Mouse (Mus musculus) heart, postnatal 0 days (tissue): ENCODE results near the gene AI464131.

ENCODE experiments used
- CTCF ChIP-seq: IDR thresholded peaks from 2 replicates; pipeline ENCODE4 v1.5.1; 2016; ENCODE audit warnings: antibody characterized with exemption, control low read depth, low read depth
- EP300 ChIP-seq: IDR thresholded peaks from 2 replicates; pipeline ENCODE4 v1.6.1; 2016; ENCODE audit warnings: antibody characterized with exemption, low read depth

DNA sequence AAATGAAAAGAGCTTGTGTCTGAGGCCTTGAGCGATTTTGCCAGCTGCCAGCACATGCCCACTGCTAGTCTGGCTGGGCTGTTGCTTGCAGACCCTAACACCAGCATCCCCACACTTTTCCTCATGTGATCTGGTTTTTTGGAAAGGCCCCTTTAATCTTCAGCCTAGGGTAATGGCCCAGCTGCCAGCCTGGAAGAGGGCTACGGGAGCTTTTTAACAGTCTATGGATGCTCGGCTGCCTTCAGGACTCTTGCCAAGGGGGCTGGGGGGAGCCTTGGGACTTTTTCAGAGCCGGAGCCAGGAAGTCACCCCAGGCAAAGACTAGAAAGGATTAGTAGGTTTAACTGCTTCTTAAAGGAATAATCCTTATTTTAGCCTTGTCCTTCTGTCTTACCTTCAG lies 10.4 kb upstream of the AI464131 start:
- TF ChIP-seq CTCF (no peak), EP300 (no peak)
